Mouse (Mus musculus) lung, embryonic 16.5 days (tissue): ENCODE measurements around the gene Kdm4b. TPM values are rescaled to one million over a fixed set of nuclear protein-coding genes. Genes with fewer than 3 reads are reported as not detected.

Source experiments
- ATAC-seq: fragments of 200-750 bp; cut with Nextera tagmentation; 2 replicates; pipeline ENCODE4 v1.8.0; 2017; ENCODE audit warnings: low read depth, mild to moderate bottlenecking, moderate library complexity
- H3K27ac ChIP-seq: fragments of 300-500 bp; sonication (generic); 2 replicates; pipeline ENCODE4 v1.5.1; 2014; ENCODE audit warnings: mild to moderate bottlenecking, control low read depth, low read length
- H3K27me3 ChIP-seq: fragments of 300-500 bp; sonication (generic); 2 replicates; pipeline ENCODE4 v1.6.1; 2014; ENCODE audit warnings: low read depth, low read length, mixed read lengths; ENCODE audit not compliant: control insufficient read depth, insufficient read depth
- H3K36me3 ChIP-seq: fragments of 300-500 bp; sonication (generic); 2 replicates; pipeline ENCODE4 v1.6.1; 2014; ENCODE audit warnings: low read length; ENCODE audit not compliant: control insufficient read depth, insufficient read depth
- H3K4me1 ChIP-seq: fragments of 300-500 bp; sonication (generic); replicated peaks from 2 replicates; pipeline ENCODE4 v1.6.1; 2014; ENCODE audit warnings: low read length, mixed read lengths; ENCODE audit not compliant: control insufficient read depth, insufficient read depth
- H3K4me2 ChIP-seq: fragments of 300-500 bp; sonication (generic); 2 replicates; pipeline ENCODE4 v1.6.1; 2014; ENCODE audit warnings: low read depth, low read length, control low read depth
- H3K4me3 ChIP-seq: fragments of 300-500 bp; sonication (generic); 2 replicates; pipeline ENCODE4 v1.5.1; 2014; ENCODE audit warnings: mild to moderate bottlenecking, low read length, control low read depth
- H3K9ac ChIP-seq: fragments of 300-500 bp; sonication (generic); 2 replicates; pipeline ENCODE4 v1.6.1; 2014; ENCODE audit warnings: low read length, control low read depth
- H3K9me3 ChIP-seq: fragments of 300-500 bp; sonication (generic); 2 replicates; pipeline ENCODE4 v1.6.1; 2016; ENCODE audit warnings: low read length; ENCODE audit not compliant: control insufficient read depth
- WGBS: fragments of 180-500 bp; shearing (Covaris S2); extraction: QIAGEN DNeasy Blood & Tissue Kit; methylation state at CpG from one replicate; pipeline ENCODE4 v1.1.7; 2014; 5-methylcytosine and 5-hydroxymethylcytosine counted together
- polyA plus RNA-seq: library from polyadenylated mRNA; unstranded; fragments of >200 nt; fragmentation: Nextera tagmentation; extraction: Ambion mirVana; gene quantifications from 2 replicates; pipeline ENCODE4 v1.2.1, GENCODE M21; 2015

The Kdm4b gene
- polyA plus RNA-seq, 1 experiment from 2014 or later, result 26.6 TPM

- Histone ChIP-seq H3K27ac (no peak overlapping the region), H3K9ac (no peak overlapping the region), H3K4me2 (no peak overlapping the region), H3K36me3 (peaks cover 40% of the 10 kb centered on the region), H3K4me1 (peaks cover 29% of the 10 kb centered on the region), H3K9me3 (no peaks in the 10 kb centered on the region), H3K4me3 (no peak overlapping the region), H3K27me3 (no peaks in the 10 kb centered on the region)
- no peak for ATAC-seq
- WGBS, result 91% methylated on average over 11 of the region's 11 CpGs
Observed at GRCm38 (mm10) chr17:56285995-56286394, 39.9 kb upstream of the Kdm4b start.

GRCm38 (mm10) chr17:56287830-56288229, 38.0 kb upstream of the Kdm4b start:
- Histone ChIP-seq H3K9ac (peak overlapping the region; percentile 47; the same call in 1 of the 2 replicates), H3K4me3 (no peak overlapping the region; the same call in 1 of the 2 replicates), H3K4me1 (peaks cover 31% of the 10 kb centered on the region), H3K27me3 (no peaks in the 10 kb centered on the region), H3K9me3 (no peaks in the 10 kb centered on the region), H3K4me2 (peak overlapping the region; percentile 48), H3K36me3 (peaks cover 33% of the 10 kb centered on the region), H3K27ac (peak overlapping the region; percentile 53)
- WGBS, result 39% methylated on average over 3 of the region's 3 CpGs
- ATAC-seq, result no peak

GRCm38 (mm10) chr17:56288866-56289265, 37.0 kb upstream of the Kdm4b start:
- H3K27me3 ChIP-seq, result no peaks in the 10 kb centered on the region
- ATAC-seq, result no peak
- peaks cover 28% of the 10 kb centered on the region for H3K36me3 ChIP-seq
- H3K9ac ChIP-seq, result peak overlapping the region; percentile 81
- peak overlapping the region; percentile 68 for H3K4me3 ChIP-seq
- no peaks in the 10 kb centered on the region for H3K9me3 ChIP-seq
- WGBS, result 28% methylated on average over 3 of the region's 3 CpGs
- H3K4me2 ChIP-seq, result peak overlapping the region; percentile 82
- peaks cover 31% of the 10 kb centered on the region for H3K4me1 ChIP-seq
- peak overlapping the region; percentile 97 for H3K27ac ChIP-seq

- Histone ChIP-seq H3K9ac (peak overlapping the region; percentile 81), H3K27ac (peak overlapping the region; percentile 97), H3K9me3 (no peaks in the 10 kb centered on the region), H3K4me1 (peaks cover 31% of the 10 kb centered on the region), H3K4me3 (peak overlapping the region; percentile 68), H3K4me2 (peak overlapping the region; percentile 82), H3K27me3 (no peaks in the 10 kb centered on the region), H3K36me3 (peaks cover 21% of the 10 kb centered on the region)
- WGBS, result 2% methylated on average over 23 of the region's 23 CpGs
- ATAC-seq, result peak; percentile 8
Observed at GRCm38 (mm10) chr17:56289371-56290331, 36.2 kb upstream of the Kdm4b start.

GRCm38 (mm10) chr17:56290388-56291170, 35.3 kb upstream of the Kdm4b start:
- Histone ChIP-seq H3K4me2 (peak overlapping the region; percentile 82), H3K9ac (peak overlapping the region; percentile 81), H3K27me3 (no peaks in the 10 kb centered on the region), H3K36me3 (peaks cover 13% of the 10 kb centered on the region), H3K4me1 (peaks cover 31% of the 10 kb centered on the region), H3K9me3 (no peaks in the 10 kb centered on the region), H3K4me3 (peak overlapping the region; percentile 68), H3K27ac (peak overlapping the region; percentile 97)
- 3% methylated on average over 17 of the region's 17 CpGs for WGBS
- ATAC-seq, result peak; percentile 93

GRCm38 (mm10) chr17:56291171-56291511, 34.7 kb upstream of the Kdm4b start:
- Histone ChIP-seq H3K4me3 (peak overlapping the region; percentile 17), H3K4me2 (peak overlapping the region; percentile 82), H3K9me3 (no peaks in the 10 kb centered on the region), H3K27me3 (no peaks in the 10 kb centered on the region), H3K27ac (peak overlapping the region; percentile 97), H3K9ac (peak overlapping the region; percentile 65), H3K36me3 (peaks cover 7% of the 10 kb centered on the region), H3K4me1 (peaks cover 31% of the 10 kb centered on the region)
- ATAC-seq, result peak; percentile 93
- under 1% methylated on average over 16 of the region's 16 CpGs for WGBS

- Histone ChIP-seq H3K9ac (peak overlapping the region; percentile 65; the same call in 1 of the 2 replicates), H3K4me1 (peaks cover 29% of the 10 kb centered on the region), H3K9me3 (no peaks in the 10 kb centered on the region), H3K4me2 (no peak overlapping the region), H3K27me3 (no peaks in the 10 kb centered on the region), H3K36me3 (no peaks in the 10 kb centered on the region), H3K27ac (peak overlapping the region; percentile 97), H3K4me3 (no peak overlapping the region)
- WGBS, result 89% methylated on average over 7 of the region's 7 CpGs
- ATAC-seq, result no peak
Observed at GRCm38 (mm10) chr17:56291826-56292475, 33.9 kb upstream of the Kdm4b start.

GRCm38 (mm10) chr17:56292531-56293222, 33.2 kb upstream of the Kdm4b start, which contains the start of gene Plin3:
Gene Plin3 (minus strand): TSS chr17:56292873.
- no peaks in the 10 kb centered on the region for H3K9me3 ChIP-seq
- no peaks in the 10 kb centered on the region for H3K36me3 ChIP-seq
- peaks cover 25% of the 10 kb centered on the region for H3K4me1 ChIP-seq
- H3K9ac ChIP-seq, result no peak within 1 kb of the TSS; the same call in 1 of the 2 replicates
- H3K4me3 ChIP-seq, result no peak within 1 kb of the TSS
- no peaks in the 10 kb centered on the region for H3K27me3 ChIP-seq
- ATAC-seq, result no peak
- H3K4me2 ChIP-seq, result no peak within 1 kb of the TSS
- H3K27ac ChIP-seq, result peak within 1 kb of the TSS; percentile 97
- WGBS, result 88% methylated on average over 4 of the region's 4 CpGs
